Comparison of ENCODE assay signal across 8 mouse cellular contexts in the genomic region with DNA sequence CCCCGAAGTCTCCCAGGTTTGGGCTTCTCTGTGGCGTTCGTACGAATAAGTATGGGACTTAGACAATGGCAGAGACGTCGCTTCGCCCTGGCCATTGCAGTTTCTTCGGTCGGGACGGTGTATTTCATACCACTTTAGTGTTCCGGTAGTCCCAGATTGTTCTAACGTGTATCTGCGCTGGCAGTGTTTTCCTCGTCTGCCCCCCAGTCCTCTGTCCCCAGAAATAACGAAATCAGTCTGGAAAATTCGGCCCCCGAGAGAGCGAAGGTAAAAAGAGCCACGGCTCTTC. TPM values are rescaled to one million over a fixed set of nuclear protein-coding genes. Genes with fewer than 3 reads are reported as not detected.
DNase-seq lines count a peak whose midpoint lies in the region; ATAC-seq and TF ChIP-seq lines count a peak whose summit lies in the region.

No protein-coding gene starts in this region.

- peak overlapping the region; percentile 85 for H3K9ac ChIP-seq in ES-E14 (ENCODE audit: insufficient read depth, low read depth, low read length, poor library complexity, severe bottlenecking)
- H3K9ac ChIP-seq in heart, embryonic 16.5 days (ENCODE audit: low read length): peak overlapping the region; percentile 96
- H3K9ac ChIP-seq in liver, postnatal 0 days (replicated peaks): peak overlapping the region; percentile 87

- ATAC-seq in heart, embryonic 16.5 days (replicated peaks; ENCODE audit: extremely low read depth, insufficient read depth, low FRiP score): no peak
- ATAC-seq in liver, postnatal 0 days: no peak
- ATAC-seq in CD4-positive, CD25-positive, alpha-beta regulatory T cell, adult 4 months: no peak

- in situ Hi-C loops in ES-E14 (cut with MboI; ENCODE audit: low sequenced_read_pairs in 2 of 2, unreplicated experiment in 2 of 2): no loop called here

- peak overlapping the region; percentile 95 for H3K4me3 ChIP-seq in heart, embryonic 10.5 days
- peak overlapping the region; percentile 81 to 99 for H3K4me3 ChIP-seq in ES-E14 (ENCODE audit: insufficient read depth in 1 of 2, low read depth in 1 of 2, low read length in 2 of 2, poor library complexity in 1 of 2, severe bottlenecking in 1 of 2)
- peak overlapping the region; percentile 99 for H3K4me3 ChIP-seq in heart, embryonic 16.5 days (ENCODE audit: low read length)
- peak overlapping the region; percentile 89 for H3K4me3 ChIP-seq in liver, postnatal 0 days (ENCODE audit: low read depth, low read length)

- TF ChIP-seq CTCF in liver, postnatal 0 days (IDR thresholded peaks at IDR 0.05; ENCODE audit: low read depth): no peak

- DNase-seq in heart, embryonic 10.5 days (ENCODE audit: low spot score): no peak
- DNase-seq in heart, adult 11 months: no peak
- no peak for DNase-seq in ES-E14 (ENCODE audit: low read depth, low spot score)
- no peak for DNase-seq in liver, postnatal 0 days
- no peak for DNase-seq in layer of hippocampus, postnatal 25 days (ENCODE audit: extremely low spot score in 1 of 2, low spot score in 1 of 2)
- DNase-seq in thymus, postnatal 4 days: no peak

- peak overlapping the region; percentile 98 for H3K27ac ChIP-seq in heart, embryonic 10.5 days
- H3K27ac ChIP-seq in ES-E14 (ENCODE audit: insufficient read depth, low read depth, low read length, poor library complexity, severe bottlenecking): peak overlapping the region; percentile 85
- H3K27ac ChIP-seq in heart, embryonic 16.5 days (ENCODE audit: low read length): peak overlapping the region; percentile 91
- peak overlapping the region; percentile 92 for H3K27ac ChIP-seq in liver, postnatal 0 days (ENCODE audit: low read depth)

- peaks cover 16% of the 10 kb centered on the region for H3K4me1 ChIP-seq in heart, embryonic 10.5 days
- peaks cover 4% of the 10 kb centered on the region in 2 experiments; a peak in 2 of 4 replicates for H3K4me1 ChIP-seq in ES-E14 (ENCODE audit: control insufficient read depth in 2 of 2, insufficient read depth in 2 of 2, low read length in 2 of 2, poor library complexity in 1 of 2)
- H3K4me1 ChIP-seq in heart, embryonic 16.5 days (ENCODE audit: control insufficient read depth, insufficient read depth, low read length): peaks cover 19% of the 10 kb centered on the region
- H3K4me1 ChIP-seq in liver, postnatal 0 days (ENCODE audit: insufficient read depth): peaks cover 15% of the 10 kb centered on the region

- WGBS in heart, embryonic 10.5 days: under 1% methylated on average over 19 of the region's 19 CpGs
- under 1% methylated on average over 19 of the region's 19 CpGs for WGBS in heart, embryonic 16.5 days
- under 1% methylated on average over 19 of the region's 19 CpGs for WGBS in liver, postnatal 0 days (ENCODE audit: insufficient replicate concordance)

- no peaks in the 10 kb centered on the region for H3K27me3 ChIP-seq in heart, embryonic 10.5 days (ENCODE audit: insufficient read depth, poor library complexity, severe bottlenecking)
- no peaks in the 10 kb centered on the region for H3K27me3 ChIP-seq in heart, embryonic 16.5 days (ENCODE audit: control insufficient read depth, insufficient read depth, low read length)
- no peaks in the 10 kb centered on the region for H3K27me3 ChIP-seq in liver, postnatal 0 days (ENCODE audit: insufficient read depth, low read length)

- H3K36me3 ChIP-seq in heart, embryonic 10.5 days: no peaks in the 10 kb centered on the region
- H3K36me3 ChIP-seq in ES-E14 (ENCODE audit: control insufficient read depth, insufficient read depth, low read length, poor library complexity, severe bottlenecking): no peaks in the 10 kb centered on the region
- peaks cover 4% of the 10 kb centered on the region; the same call in 1 of the 2 replicates for H3K36me3 ChIP-seq in heart, embryonic 16.5 days (ENCODE audit: control insufficient read depth, insufficient read depth)
- 0 out of 2 replicates have a peak, but pooled peaks cover 2% of the 10 kb centered on the region for H3K36me3 ChIP-seq in liver, postnatal 0 days (replicated peaks; ENCODE audit: insufficient read depth, low read length)

- peak overlapping the region; percentile 81 for H3K4me2 ChIP-seq in heart, embryonic 16.5 days (ENCODE audit: low read depth, low read length)
- H3K4me2 ChIP-seq in liver, postnatal 0 days (ENCODE audit: low read depth, low read length): peak overlapping the region; percentile 88

- no peaks in the 10 kb centered on the region for H3K9me3 ChIP-seq in heart, embryonic 10.5 days
- no peaks in the 10 kb centered on the region for H3K9me3 ChIP-seq in ES-E14 (ENCODE audit: control insufficient read depth, insufficient read depth, low read depth, low read length)
- no peaks in the 10 kb centered on the region for H3K9me3 ChIP-seq in heart, embryonic 16.5 days (replicated peaks; ENCODE audit: control insufficient read depth, low read length)
- no peaks in the 10 kb centered on the region for H3K9me3 ChIP-seq in liver, postnatal 0 days (ENCODE audit: low read length)

- TF ChIP-seq EP300 in liver, postnatal 0 days (IDR thresholded peaks at IDR 0.05; ENCODE audit: low read depth): no peak

TF ChIP-seq in ES-E14, 5 proteins besides CTCF, POLR2A, EP300 and RAD21:
- TF ChIP-seq MAFK (IDR thresholded peaks at IDR 0.05; ENCODE audit: insufficient read depth, low read depth, low read length): no peak

RNA-seq across cellular contexts. Expression of a gene that starts 0.5 kb away (rescaled TPM):
- polyA plus RNA-seq in heart, embryonic 10.5 days (2016; fragmentation: Nextera tagmentation; extraction: Ambion mirVana): 74.2 and 77.3 TPM in 2 replicates
- total RNA-seq in ES-E14 (2012; rRNA removed): 23.3 and 31.8 TPM in 2 replicates
- 46.3 and 54.3 TPM in 2 replicates for polyA plus RNA-seq in heart, embryonic 16.5 days (2015; fragmentation: Nextera tagmentation; extraction: Ambion mirVana)
- polyA plus RNA-seq in liver, postnatal 0 days (2015; fragmentation: Nextera tagmentation; extraction: Ambion mirVana): 23.0 and 24.3 TPM in 2 replicates
- 10 to 100 TPM; 40.2 to 47.5 TPM for total RNA-seq in layer of hippocampus, postnatal 25 days (2021)
- polyA plus RNA-seq in CD4-positive, CD25-positive, alpha-beta regulatory T cell, adult 4 months (2017; shearing (Covaris generic)): 10 to 100 TPM; 59.9 to 64.5 TPM
